Mouse (Mus musculus) A20 (cell line): ENCODE measurements at regions not wholly inside any gene's neighbourhood (a gene's known extent, or its start where the extent isn't known, plus 50 kb on each side); places are given as distances from the start of the nearest gene placed in this dataset.

Source experiments
- DNase-seq: peaks from one replicate; pipeline ENCODE4 v3.0.0-alpha.2; 2011; ENCODE audit warnings: low read depth, low spot score

GRCm38 (mm10) chr6:11796361-11796760 lies 110.9 kb downstream of the Ndufa4 start:
- DNase-seq = no peak

- peak; percentile 54 for DNase-seq
These were observed 113.9 kb downstream of the Ndufa4 start for GRCm38 (mm10) chr6:11793366-11793765.

GRCm38 (mm10) chr6:11792186-11792585 lies 115.1 kb downstream of the Ndufa4 start:
- DNase-seq = no peak

DNA sequence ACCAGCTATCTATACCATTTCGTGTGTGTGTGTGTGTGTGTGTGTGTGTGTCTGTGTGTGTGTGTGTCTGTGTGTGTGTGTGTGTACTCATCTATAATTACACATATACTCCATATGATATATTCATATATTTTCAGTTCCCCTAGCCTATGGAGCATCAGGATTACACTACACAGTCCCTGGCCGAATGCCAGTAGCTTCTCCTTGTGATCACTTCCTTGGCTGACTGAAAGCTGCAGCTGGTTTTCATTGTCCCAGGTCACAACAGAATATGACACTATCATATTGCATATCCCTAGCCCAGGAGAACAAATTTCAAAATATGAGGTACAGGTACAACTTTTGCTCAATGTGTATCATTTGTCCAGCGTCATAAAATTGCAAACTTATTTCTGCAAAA lies 116.2 kb downstream of the Ndufa4 start:
- DNase-seq = no peak

DNA sequence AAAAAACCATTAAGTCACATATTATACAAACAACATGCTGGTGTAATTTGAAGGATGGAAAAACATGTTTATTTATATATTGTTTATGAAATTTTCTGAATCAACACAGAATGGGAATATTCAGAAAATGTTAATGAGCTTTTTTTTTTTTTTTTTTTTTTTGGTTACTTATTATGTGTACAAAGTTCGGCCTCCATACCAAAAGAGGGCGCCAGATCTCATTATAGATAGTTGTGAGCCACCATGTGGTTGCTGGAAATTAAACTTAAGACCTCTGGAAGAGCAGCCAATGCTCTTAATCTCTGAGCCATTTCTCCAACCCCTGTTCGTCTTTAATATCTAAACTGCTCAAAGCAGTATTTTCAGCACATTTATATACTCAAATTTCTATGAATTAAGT lies 133.3 kb downstream of the Ndufa4 start:
- DNase-seq = no peak

DNA sequence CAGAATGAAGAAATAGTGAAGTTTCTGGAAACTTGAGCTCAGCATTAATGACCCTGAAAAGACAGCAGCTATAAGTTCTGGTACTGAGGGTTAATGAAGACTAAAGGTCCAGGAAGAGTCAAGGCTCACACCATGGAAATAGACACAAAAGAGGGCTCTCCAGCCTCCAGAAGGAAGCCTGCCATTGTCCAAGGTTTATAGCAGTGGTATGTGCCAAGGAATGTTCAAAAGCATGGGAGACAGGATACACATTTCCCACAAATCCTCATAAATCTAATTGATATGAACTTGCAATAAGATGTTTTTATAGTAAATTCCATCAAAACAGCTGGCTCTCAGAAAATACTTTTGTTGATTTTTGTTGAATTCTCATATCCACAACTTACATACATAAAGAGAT lies 144.4 kb downstream of the Ndufa4 start:
- DNase-seq = no peak

DNA sequence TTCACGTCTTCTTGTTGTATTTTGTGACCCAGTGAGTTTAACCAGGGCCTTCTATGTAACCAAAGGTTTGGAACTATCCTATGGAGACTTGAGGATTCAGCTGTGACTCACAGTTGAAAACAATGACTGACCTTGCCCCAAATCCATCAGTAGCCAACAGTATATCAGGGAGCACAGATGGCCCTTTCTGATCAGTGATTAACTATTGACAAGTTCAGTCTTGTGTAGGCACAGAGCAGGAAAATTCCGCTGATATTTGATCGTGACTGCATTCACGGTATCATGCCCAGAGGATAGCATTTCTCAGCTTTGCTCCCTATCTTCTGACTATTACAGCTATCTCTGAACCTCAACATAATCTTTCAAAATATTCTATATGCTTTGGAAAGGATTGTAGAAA lies 169.6 kb downstream of the Ndufa4 start:
- no peak for DNase-seq

DNA sequence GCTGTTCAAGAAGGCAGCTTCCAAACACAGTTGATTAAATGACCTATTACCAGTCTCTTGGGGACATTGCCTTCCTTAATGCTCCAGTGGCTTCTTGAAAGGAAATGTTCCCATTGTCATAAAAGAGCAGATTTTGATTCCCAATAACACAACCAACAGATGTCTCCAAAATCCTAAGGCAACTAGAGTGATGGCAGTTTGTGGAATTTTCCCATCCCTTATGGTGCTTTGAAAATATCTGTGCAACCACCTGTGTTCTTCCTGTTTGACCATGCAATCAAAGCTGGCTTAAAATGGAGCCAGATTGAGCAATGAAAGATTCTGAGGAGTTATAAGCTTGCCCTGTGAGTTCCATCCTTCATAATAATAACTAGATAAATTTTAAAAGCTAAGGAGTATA lies 176.2 kb downstream of the Ndufa4 start:
- no peak for DNase-seq

DNA sequence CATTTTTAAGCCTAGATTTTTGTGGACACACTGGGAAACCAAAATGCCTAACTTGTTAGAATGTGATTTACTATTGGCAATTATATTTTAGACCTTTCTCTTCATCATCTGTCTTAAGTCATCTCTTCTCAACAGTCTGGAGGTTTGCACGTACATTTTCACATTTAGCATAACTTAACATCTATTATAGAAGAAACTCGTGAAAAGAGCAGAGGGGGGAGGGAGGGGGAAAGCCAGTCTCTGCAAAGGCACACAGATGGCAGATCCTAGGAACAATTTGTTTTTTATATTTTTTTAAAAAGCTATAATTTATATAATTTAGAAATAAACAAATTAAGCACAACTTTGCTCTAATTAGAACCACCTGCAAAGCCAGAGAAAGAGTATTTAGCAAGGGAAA lies 176.6 kb downstream of the Ndufa4 start:
- DNase-seq = no peak

DNA sequence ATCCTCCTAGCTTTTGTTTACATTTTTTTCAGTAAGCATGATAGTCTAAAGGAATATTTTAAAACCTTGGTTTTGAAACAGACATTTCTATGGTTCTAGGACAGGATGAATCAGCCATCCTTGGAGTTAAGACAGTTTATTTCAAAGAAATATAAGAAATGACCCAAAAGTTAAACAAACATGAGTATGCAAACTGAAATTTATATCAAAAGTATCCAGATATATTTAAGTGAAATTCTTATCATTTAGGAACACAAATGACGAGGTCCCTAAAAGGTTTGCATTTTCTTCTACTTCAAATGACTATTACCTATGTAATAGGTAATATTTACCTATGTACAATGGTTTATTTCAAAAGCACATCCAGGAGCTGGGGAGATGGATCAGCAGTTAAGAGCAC lies 179.5 kb downstream of the Ndufa4 start:
- no peak for DNase-seq

GRCm38 (mm10) chr6:11727370-11727769 lies 179.9 kb downstream of the Ndufa4 start:
- DNase-seq = no peak

- no peak for DNase-seq
These were observed 183.8 kb downstream of the Ndufa4 start for GRCm38 (mm10) chr6:11723519-11723918.

- DNase-seq = peak; percentile 24
These were observed 187.0 kb downstream of the Ndufa4 start for GRCm38 (mm10) chr6:11720274-11720673.

GRCm38 (mm10) chr6:11710581-11710980 lies 196.7 kb downstream of the Ndufa4 start:
- no peak for DNase-seq

DNA sequence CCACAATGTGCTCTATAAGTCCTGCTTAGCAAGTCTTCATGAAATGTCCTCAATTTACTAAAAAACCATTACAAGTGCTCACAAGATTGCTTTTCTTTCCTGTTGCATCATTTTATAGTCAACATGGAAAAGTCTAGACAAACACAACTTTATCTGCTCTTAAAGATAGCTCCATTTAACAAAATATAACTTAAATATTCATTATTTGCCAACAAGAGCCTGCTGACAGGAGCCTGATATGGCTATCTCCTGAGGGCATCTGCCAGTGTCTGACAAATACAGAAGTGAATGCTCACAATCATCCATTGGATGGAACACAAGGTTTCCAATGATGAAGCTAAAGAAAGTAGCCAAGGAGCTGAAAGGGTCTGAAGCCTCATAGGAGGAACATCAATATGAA lies 197.8 kb downstream of the Ndufa4 start:
- no peak for DNase-seq
